Mouse (Mus musculus): ENCODE data around the gene Vstm2l. TPM values are rescaled to one million over a fixed set of nuclear protein-coding genes. Genes with fewer than 3 reads are reported as not detected.

Vstm2l gene
- polyA plus RNA-seq, 1 experiment, result 1.5 TPM

- Histone ChIP-seq H3K27me3 (ENCODE audit: control insufficient read depth, insufficient read depth, low read length) (no peaks in the 10 kb centered on the region), H3K4me3 (ENCODE audit: control insufficient read depth, low read depth, low read length) (peak overlapping the region; percentile 73), H3K36me3 (ENCODE audit: control insufficient read depth, insufficient read depth, low read length) (no peaks in the 10 kb centered on the region), H3K27ac (ENCODE audit: control insufficient read depth, insufficient read depth, low read depth, low read length) (peak overlapping the region; percentile 14; the same call in 1 of the 2 replicates), H3K4me1 (ENCODE audit: control insufficient read depth, insufficient read depth, low read length) (peaks cover 21% of the 10 kb centered on the region)
- no peak for TF ChIP-seq CTCF (IDR thresholded peaks at IDR 0.05; ENCODE audit: control insufficient read depth, insufficient read depth, insufficient replicate concordance, low read depth, low read length)
- no peak for TF ChIP-seq POLR2A (IDR thresholded peaks at IDR 0.05; ENCODE audit: control insufficient read depth, low read depth, low read length)
Observed at GRCm38 (mm10) chr2:157944156-157944893, 29.9 kb downstream of the Vstm2l start.

- Histone ChIP-seq H3K4me3 (ENCODE audit: control insufficient read depth, low read depth, low read length) (no peak overlapping the region), H3K27ac (ENCODE audit: control insufficient read depth, insufficient read depth, low read depth, low read length) (no peak overlapping the region), H3K4me1 (ENCODE audit: control insufficient read depth, insufficient read depth, low read length) (no peaks in the 10 kb centered on the region), H3K36me3 (ENCODE audit: control insufficient read depth, insufficient read depth, low read length) (no peaks in the 10 kb centered on the region), H3K27me3 (ENCODE audit: control insufficient read depth, insufficient read depth, low read length) (no peaks in the 10 kb centered on the region)
- TF ChIP-seq POLR2A (IDR thresholded peaks at IDR 0.05; ENCODE audit: control insufficient read depth, low read depth, low read length), result no peak
- no peak for TF ChIP-seq CTCF (IDR thresholded peaks at IDR 0.05; ENCODE audit: control insufficient read depth, insufficient read depth, insufficient replicate concordance, low read depth, low read length)
Observed at GRCm38 (mm10) chr2:157953978-157954377, 39.5 kb downstream of the Vstm2l start.

GRCm38 (mm10) chr2:157957707-157958108, 43.3 kb downstream of the Vstm2l start:
- H3K27ac ChIP-seq (ENCODE audit: control insufficient read depth, insufficient read depth, low read depth, low read length), result no peak overlapping the region
- H3K4me1 ChIP-seq (ENCODE audit: control insufficient read depth, insufficient read depth, low read length), result no peaks in the 10 kb centered on the region
- H3K4me3 ChIP-seq (ENCODE audit: control insufficient read depth, low read depth, low read length), result no peak overlapping the region
- no peak for TF ChIP-seq POLR2A (IDR thresholded peaks at IDR 0.05; ENCODE audit: control insufficient read depth, low read depth, low read length)
- no peaks in the 10 kb centered on the region for H3K36me3 ChIP-seq (ENCODE audit: control insufficient read depth, insufficient read depth, low read length)
- H3K27me3 ChIP-seq (ENCODE audit: control insufficient read depth, insufficient read depth, low read length), result no peaks in the 10 kb centered on the region

- Histone ChIP-seq H3K4me3 (ENCODE audit: control insufficient read depth, low read depth, low read length) (no peak overlapping the region), H3K27ac (ENCODE audit: control insufficient read depth, insufficient read depth, low read depth, low read length) (no peak overlapping the region), H3K36me3 (ENCODE audit: control insufficient read depth, insufficient read depth, low read length) (no peaks in the 10 kb centered on the region), H3K4me1 (ENCODE audit: control insufficient read depth, insufficient read depth, low read length) (no peaks in the 10 kb centered on the region), H3K27me3 (ENCODE audit: control insufficient read depth, insufficient read depth, low read length) (no peaks in the 10 kb centered on the region)
- no peak for TF ChIP-seq CTCF (IDR thresholded peaks at IDR 0.05; ENCODE audit: control insufficient read depth, insufficient read depth, insufficient replicate concordance, low read depth, low read length)
- TF ChIP-seq POLR2A (IDR thresholded peaks at IDR 0.05; ENCODE audit: control insufficient read depth, low read depth, low read length), result no peak
Observed at GRCm38 (mm10) chr2:157967856-157968255, 53.4 kb downstream of the Vstm2l start.

GRCm38 (mm10) chr2:157970124-157970523, 55.7 kb downstream of the Vstm2l start:
- no peaks in the 10 kb centered on the region for H3K27me3 ChIP-seq (ENCODE audit: control insufficient read depth, insufficient read depth, low read length)
- no peak for TF ChIP-seq POLR2A (IDR thresholded peaks at IDR 0.05; ENCODE audit: control insufficient read depth, low read depth, low read length)
- TF ChIP-seq CTCF (IDR thresholded peaks at IDR 0.05; ENCODE audit: control insufficient read depth, insufficient read depth, insufficient replicate concordance, low read depth, low read length), result no peak
- H3K4me3 ChIP-seq (ENCODE audit: control insufficient read depth, low read depth, low read length), result no peak overlapping the region
- H3K36me3 ChIP-seq (ENCODE audit: control insufficient read depth, insufficient read depth, low read length), result no peaks in the 10 kb centered on the region
- no peak overlapping the region for H3K27ac ChIP-seq (ENCODE audit: control insufficient read depth, insufficient read depth, low read depth, low read length)
- no peaks in the 10 kb centered on the region for H3K4me1 ChIP-seq (ENCODE audit: control insufficient read depth, insufficient read depth, low read length)

GRCm38 (mm10) chr2:157970669-157971068, 56.2 kb downstream of the Vstm2l start:
- TF ChIP-seq POLR2A (IDR thresholded peaks at IDR 0.05; ENCODE audit: control insufficient read depth, low read depth, low read length) (no peak), CTCF (IDR thresholded peaks at IDR 0.05; ENCODE audit: control insufficient read depth, insufficient read depth, insufficient replicate concordance, low read depth, low read length) (no peak)
- no peak overlapping the region for H3K4me3 ChIP-seq (ENCODE audit: control insufficient read depth, low read depth, low read length)
- H3K27me3 ChIP-seq (ENCODE audit: control insufficient read depth, insufficient read depth, low read length), result no peaks in the 10 kb centered on the region
- no peaks in the 10 kb centered on the region for H3K36me3 ChIP-seq (ENCODE audit: control insufficient read depth, insufficient read depth, low read length)
- H3K4me1 ChIP-seq (ENCODE audit: control insufficient read depth, insufficient read depth, low read length), result no peaks in the 10 kb centered on the region
- no peak overlapping the region for H3K27ac ChIP-seq (ENCODE audit: control insufficient read depth, insufficient read depth, low read depth, low read length)

GRCm38 (mm10) chr2:157974604-157975501, 60.4 kb downstream of the Vstm2l start:
- H3K4me1 ChIP-seq (ENCODE audit: control insufficient read depth, insufficient read depth, low read length), result no peaks in the 10 kb centered on the region
- no peaks in the 10 kb centered on the region for H3K36me3 ChIP-seq (ENCODE audit: control insufficient read depth, insufficient read depth, low read length)
- no peak overlapping the region for H3K4me3 ChIP-seq (ENCODE audit: control insufficient read depth, low read depth, low read length)
- no peak overlapping the region for H3K27ac ChIP-seq (ENCODE audit: control insufficient read depth, insufficient read depth, low read depth, low read length)
- TF ChIP-seq CTCF (IDR thresholded peaks at IDR 0.05; ENCODE audit: control insufficient read depth, insufficient read depth, insufficient replicate concordance, low read depth, low read length), result no peak
- no peak for TF ChIP-seq POLR2A (IDR thresholded peaks at IDR 0.05; ENCODE audit: control insufficient read depth, low read depth, low read length)
- H3K27me3 ChIP-seq (ENCODE audit: control insufficient read depth, insufficient read depth, low read length), result no peaks in the 10 kb centered on the region
